Mouse (Mus musculus) MEL (cell line): ENCODE measurements around the gene Pdyn.

Source experiments
- CTCF ChIP-seq, 3 experiments: IDR thresholded peaks in 2 of 3; conservative IDR thresholded peaks in 1 of 3; 2 replicates each; pipeline ENCODE4 v1.5.1; 2011 to 2012; ENCODE audit warnings: low read length in 3 of 3, low read depth in 2 of 3, mild to moderate bottlenecking in 2 of 3, improper control_type of control experiment in 1 of 3, inconsistent platforms in 1 of 3, mixed read lengths in 1 of 3, moderate library complexity in 1 of 3; ENCODE audit not compliant: control insufficient read depth in 1 of 3, insufficient read depth in 1 of 3, poor library complexity in 1 of 3, severe bottlenecking in 1 of 3
- MAFK ChIP-seq: IDR thresholded peaks from 2 replicates; pipeline ENCODE4 v1.6.1; 2011; ENCODE audit warnings: low read depth, mild to moderate bottlenecking, low read length, improper control_type of control experiment, borderline replicate concordance
- SMC3 ChIP-seq: IDR thresholded peaks from 2 replicates; pipeline ENCODE4 v1.6.1; 2011; ENCODE audit warnings: low read depth, low read length, improper control_type of control experiment
- USF2 ChIP-seq, 2 experiments: IDR thresholded peaks; 2 replicates each; pipeline ENCODE4 v1.6.1; 2011 to 2012; ENCODE audit warnings: improper control_type of control experiment in 2 of 2, low read length in 2 of 2, borderline replicate concordance in 1 of 2, inconsistent platforms in 1 of 2, low read depth in 1 of 2, mild to moderate bottlenecking in 1 of 2; ENCODE audit not compliant: insufficient read depth in 1 of 2

GRCm38 (mm10) chr2:129694303-129694702, 5.3 kb downstream of the Pdyn start:
- TF ChIP-seq CTCF (IDR thresholded peaks at IDR 0.05 in 2 of 3, conservative IDR thresholded peaks at IDR 0.05 in 1 of 3; ENCODE audit: control insufficient read depth in 1 of 3, insufficient read depth in 1 of 3, low read depth in 2 of 3, low read length in 3 of 3, poor library complexity in 1 of 3, severe bottlenecking in 1 of 3), result no peak
- no peak; the same call in 1 of the 2 replicates for TF ChIP-seq MAFK
- no peak for TF ChIP-seq SMC3
- no peak for TF ChIP-seq USF2 (IDR thresholded peaks at IDR 0.05; ENCODE audit: borderline replicate concordance in 1 of 2, insufficient read depth in 1 of 2, low read depth in 1 of 2, low read length in 2 of 2)
